Mouse (Mus musculus) 3134 (cell line): ENCODE results near the gene Asb16.
"Not testable (repeated sequence)": the region's sequence is repeated elsewhere in the genome, so short reads cannot be mapped to it uniquely, and the experiment has no call there.

Experiments
- DNase-seq: peaks from one replicate; pipeline ENCODE4 v3.0.0-alpha.2; 2011; ENCODE audit warnings: low spot score; ENCODE audit not compliant: insufficient read length; ENCODE audit errors: extremely low read depth

The Asb16 gene

GRCm38 (mm10) chr11:102241246-102241645 lies 27.3 kb upstream of the Asb16 start:
- no peak for DNase-seq

DNA sequence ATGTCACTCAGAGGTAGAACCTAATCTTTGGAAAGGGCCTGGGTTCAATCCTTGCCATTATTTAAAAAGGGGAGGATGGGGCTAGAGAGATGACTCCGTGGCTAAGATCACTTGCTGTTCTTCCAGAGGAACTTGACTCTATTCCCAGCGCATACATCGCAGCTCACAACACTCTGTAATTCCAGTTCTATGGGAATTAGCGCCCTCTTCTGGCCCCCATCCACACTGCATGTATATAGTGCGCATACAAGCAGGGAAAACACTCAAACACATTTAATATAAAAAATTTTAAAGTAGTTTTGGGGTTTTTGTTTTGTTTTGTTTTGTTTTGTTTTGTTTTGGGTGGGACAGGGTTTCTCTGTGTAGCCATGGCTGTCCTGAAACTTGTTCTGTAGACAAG lies 26.7 kb upstream of the Asb16 start:
- DNase-seq: no peak

GRCm38 (mm10) chr11:102244926-102245449 lies 23.6 kb upstream of the Asb16 start:
- DNase-seq: peak; percentile 98

- DNase-seq: no peak
These were observed 22.8 kb upstream of the Asb16 start for GRCm38 (mm10) chr11:102245581-102246272.

DNA sequence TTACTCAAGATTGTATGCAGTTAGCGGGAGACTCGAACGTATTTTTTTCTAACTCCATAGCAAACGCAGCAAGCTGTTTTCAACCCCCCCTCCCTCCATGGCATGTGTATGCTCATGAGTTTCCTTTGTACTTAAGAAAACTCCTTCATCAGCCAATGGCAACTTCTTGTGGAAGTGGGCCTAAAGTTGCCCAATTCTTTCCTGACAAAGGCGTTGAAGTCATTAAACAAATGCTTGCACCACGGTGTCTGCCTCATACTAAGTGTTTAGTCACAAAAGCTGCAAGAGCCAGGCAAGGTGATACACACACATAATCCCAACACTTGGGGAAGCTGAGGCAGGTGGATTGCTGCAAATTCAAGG lies 22.3 kb upstream of the Asb16 start:
- no peak for DNase-seq

DNA sequence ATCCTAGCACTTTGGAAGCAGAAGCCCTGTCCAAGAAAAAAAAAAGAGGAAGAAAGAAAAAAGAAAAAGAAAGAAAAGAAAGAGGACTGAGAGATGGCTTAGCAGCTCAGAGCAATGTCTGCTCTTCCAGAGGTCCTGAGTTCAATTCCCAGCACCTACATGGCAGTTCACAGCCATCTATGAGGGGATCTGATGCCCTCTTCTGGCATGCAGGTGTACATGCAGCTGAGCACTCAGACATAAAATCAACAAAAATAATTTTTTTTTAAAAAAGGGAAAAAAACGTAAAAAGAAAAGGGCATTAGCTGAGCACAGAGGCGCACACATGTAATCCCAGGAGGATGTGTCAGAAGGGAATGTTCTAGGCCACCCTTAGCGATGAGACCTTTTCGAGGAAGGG lies 21.7 kb upstream of the Asb16 start:
- DNase-seq: no peak

DNA sequence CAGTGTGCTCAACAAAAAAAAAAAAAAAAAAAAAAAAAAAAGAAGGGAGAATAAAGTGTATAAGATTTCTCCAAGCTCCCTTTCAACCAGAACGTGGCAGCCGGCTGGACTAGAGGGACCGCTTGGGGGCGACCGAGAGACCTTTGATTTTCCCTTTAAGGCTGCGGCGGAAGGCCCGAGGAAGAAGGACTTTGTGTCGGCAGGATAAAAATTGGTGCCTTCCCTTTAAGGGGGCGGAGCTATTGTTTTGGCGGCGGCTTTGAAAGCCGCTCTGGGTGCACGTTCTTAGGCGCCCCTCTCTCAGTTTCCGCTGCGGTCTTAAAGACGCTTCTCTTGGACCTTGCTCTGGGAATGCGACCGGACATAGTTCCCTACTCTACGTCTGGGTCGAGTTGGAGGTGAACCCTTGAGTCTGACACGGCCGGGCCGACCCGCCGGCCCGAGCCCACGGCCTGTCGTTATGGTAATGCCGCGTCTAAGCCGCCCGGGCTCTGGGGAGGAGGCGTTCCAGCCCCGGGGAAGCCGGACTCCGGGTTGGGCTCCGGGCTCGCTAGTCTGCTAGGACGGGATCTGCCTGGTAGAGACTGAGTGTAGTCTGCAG lies 19.8 kb upstream of the Asb16 start, which contains the start of gene BC030867:
Gene BC030867 (plus strand): TSS at position 253 of the 601 bp plus-strand sequence.
- DNase-seq: peak; percentile 85

DNA sequence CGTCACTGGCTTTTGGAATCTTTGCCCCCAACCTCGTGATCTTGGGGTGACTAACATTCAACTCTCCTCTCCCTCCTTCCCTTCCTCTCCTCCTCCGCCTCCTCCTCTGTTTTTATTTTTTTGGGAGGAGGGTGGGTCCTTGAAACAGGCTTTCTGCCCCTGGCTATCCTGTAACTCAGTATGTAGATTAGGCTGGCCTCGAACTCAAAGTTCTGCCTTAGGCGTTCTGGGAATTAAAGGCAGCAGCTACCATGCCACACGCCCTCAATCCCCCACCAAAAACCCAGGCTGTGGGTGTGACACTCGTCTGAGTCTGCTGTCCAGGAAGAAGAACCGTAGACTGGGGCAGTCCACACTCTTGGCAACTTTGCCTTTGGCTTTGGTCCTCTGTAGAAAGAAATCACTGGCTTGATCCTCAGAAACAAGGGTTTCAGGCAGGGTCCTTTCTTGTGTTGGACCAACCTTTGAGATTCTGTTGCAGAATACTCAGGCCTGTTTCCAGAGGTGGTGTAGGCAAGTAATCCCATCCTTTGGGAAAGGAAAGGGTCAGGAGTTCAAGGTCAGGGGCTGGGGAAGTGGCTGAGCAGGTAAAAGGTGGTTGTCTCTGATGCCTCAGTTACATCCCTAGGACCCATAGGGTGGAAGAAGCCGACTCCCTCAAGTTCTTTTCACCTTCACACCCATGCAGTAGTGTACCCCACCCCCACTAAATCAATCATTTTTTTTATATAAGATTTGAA lies 19.0 kb upstream of the Asb16 start:
- no peak for DNase-seq

DNA sequence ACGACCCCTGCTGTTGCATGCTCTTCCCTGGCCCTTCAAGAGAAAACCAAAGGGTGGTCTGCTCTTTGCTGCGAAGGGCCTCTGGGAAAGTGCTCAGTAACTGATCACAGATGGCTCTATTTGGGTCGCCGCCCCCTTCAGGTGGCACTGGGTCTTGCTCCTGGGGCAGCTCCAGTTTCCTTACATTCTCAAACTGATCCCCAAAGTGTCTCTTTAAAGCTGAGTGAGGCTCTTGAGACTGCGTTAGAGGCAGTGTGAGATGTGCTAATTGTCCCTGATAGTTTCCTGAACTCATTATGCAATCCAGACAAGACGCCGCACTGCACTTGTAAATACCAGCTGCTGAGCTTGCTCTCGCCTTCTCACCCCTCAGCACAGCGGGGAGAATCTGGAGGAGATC lies 11.0 kb upstream of the Asb16 start:
- DNase-seq: no peak

GRCm38 (mm10) chr11:102258095-102258494 lies 10.4 kb upstream of the Asb16 start:
- DNase-seq: no peak

GRCm38 (mm10) chr11:102258521-102258920 lies 10.0 kb upstream of the Asb16 start:
- no peak for DNase-seq

DNA sequence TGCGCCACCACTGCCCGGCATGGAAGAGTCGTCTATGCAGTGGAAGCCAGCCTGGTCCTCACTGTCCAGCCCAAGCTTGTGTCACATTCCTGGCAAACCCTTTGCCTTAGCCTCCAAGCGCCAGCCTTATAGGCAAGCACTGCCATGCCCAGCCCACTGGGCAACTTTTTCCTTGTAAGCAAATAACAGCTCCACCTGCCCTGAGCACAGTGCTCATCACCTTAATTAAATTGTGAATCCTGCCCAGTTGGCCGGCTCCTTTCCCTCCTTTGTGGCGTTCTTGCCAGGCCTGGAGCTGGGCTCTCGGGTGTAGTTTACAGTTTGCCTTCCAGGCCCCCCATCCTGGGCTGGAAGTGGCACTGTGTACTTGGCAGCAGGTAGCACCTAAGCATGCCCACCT lies 5.3 kb upstream of the Asb16 start:
- no peak for DNase-seq

DNA sequence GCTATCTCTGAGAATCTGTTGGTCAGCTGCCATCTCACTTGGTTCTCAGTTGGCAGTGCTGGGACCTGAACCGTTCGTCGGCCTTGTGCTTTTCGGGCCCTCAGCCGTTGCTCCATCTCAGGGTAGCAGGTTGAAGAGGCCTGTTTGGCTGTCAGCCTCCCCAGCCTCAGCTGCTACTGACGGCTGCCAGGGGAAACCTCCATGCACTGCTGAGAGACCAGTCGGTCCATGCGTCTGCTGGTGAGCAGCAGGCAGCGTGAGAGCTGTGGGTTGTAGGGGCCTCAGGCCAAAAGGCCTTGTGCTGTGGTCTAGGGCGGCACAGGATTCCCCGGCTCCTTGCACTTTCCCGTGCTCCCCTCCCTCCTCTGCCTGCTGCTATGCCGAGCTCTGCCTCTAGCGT lies 2.7 kb upstream of the Asb16 start:
- DNase-seq: no peak

DNA sequence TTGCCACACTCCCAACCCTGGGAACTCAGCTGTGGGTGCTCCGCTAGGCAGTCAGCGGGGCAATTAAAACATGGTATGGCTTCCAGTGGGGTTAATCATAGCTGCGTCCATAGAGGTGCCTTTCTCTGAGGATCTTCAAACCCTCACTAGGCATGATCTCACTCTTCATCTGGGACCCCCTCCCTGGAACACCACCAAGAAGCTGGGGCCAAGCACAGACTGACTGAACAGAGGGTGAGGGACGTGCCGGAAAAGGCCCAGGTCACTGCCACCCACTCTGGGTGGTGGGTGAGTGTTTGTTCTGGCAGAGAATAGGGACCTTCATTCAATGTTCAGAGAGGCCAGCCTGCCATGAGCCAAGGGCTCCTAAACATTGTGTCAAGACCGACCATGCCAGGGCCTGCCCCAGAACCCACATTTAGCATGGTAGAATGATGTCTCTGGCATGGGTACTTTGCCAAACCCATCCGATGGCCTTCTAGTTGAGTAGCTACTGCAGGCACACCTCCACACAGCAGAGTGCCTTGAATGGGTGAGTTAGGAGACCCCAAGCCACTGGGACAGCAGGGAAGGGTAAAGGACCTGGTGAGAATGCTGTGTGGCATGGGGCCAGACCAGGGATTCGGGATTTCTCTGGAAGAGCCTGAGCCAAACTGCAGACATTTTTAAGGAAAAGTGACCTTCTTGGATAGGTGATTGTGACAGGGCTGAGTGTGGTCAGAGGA lies 1.8 kb upstream of the Asb16 start:
- DNase-seq: no peak

DNA sequence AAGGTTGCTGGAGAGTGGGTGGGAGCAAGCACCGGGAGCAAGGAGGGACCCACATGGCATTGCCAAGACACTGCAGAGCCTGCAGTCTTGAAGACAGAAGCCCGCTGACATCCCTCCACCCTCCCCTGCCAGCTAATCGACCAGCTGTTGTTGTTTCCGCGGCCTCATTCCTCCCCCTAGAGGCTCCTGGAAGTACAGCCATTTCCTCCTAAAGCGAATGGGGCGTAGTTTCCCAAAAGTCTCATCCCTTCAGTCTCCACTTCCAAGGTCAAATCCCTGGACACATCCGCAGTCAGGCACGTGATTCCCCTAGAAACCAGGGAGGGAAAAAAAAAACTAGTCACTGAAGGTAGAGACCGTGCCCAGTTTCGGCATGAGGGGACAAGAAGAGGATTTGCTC lies 1.1 kb upstream of the Asb16 start:
- peak; percentile 70 for DNase-seq

- DNase-seq: no peak
These were observed 7.9 kb downstream of the Asb16 start for GRCm38 (mm10) chr11:102276411-102276915.

DNA sequence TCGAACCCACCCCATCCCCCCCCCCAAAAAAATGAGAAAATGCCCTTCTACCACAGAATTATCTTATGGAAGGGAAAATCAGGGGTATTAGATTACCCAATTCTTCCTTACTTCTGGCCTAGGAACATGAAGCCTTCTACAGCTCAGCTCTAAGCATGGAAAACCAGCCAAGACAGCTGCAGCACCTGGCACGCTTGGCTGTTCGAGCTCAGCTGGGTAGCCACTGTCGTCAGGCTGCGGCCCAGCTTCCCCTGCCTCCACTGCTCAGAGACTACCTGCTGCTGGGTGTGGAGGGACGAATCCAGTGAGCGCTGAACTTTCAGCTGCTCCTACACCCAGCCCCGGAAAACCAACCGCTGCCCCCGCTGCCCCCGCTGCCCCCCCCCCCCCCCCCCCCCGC lies 9.2 kb downstream of the Asb16 start:
- no peak for DNase-seq

- no peak for DNase-seq
These were observed 11.1 kb downstream of the Asb16 start for GRCm38 (mm10) chr11:102279595-102279994.

- DNase-seq: not testable (repeated sequence)
These were observed 11.7 kb downstream of the Asb16 start for GRCm38 (mm10) chr11:102280267-102280666.

- no peak for DNase-seq
These were observed 15.4 kb downstream of the Asb16 start for GRCm38 (mm10) chr11:102283922-102284321.
